Mouse (Mus musculus): Measurements from ENCODE around the gene Hist1h2ac.

DNA sequence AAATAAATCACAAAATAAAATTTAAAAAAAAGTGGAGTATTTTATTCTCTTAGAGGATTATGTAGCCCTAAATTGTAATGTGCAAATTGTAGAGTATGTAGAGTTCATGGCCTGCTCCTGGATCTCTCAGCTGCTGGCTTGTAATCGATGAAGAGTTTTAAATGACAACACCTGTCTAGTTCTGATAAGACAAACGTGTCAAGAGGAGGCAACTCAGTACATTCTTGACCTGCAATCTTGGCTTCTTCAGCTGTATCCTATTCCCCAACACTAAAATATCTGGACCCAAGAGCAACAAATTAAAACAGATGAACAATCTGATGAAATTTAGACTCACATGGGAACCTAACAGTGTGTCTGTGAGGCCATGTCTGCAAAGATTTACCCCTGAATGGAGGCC, 5.7 kb upstream of the Hist1h2ac start:
- TF ChIP-seq POLR2A (IDR thresholded peaks at IDR 0.05; ENCODE audit: control insufficient read depth, low read depth, low read length) (no peak), CTCF (IDR thresholded peaks at IDR 0.05; ENCODE audit: control insufficient read depth, insufficient read depth, insufficient replicate concordance, low read depth, low read length) (no peak)

All from testis, adult 2 months (tissue).